Mouse (Mus musculus): ENCODE data around the gene Myo1f. TPM values are rescaled to one million over a fixed set of nuclear protein-coding genes. Genes with fewer than 3 reads are reported as not detected.

Gene Myo1f
- polyA plus RNA-seq, 1 experiment from 2014 or later: 1.3 TPM

DNA sequence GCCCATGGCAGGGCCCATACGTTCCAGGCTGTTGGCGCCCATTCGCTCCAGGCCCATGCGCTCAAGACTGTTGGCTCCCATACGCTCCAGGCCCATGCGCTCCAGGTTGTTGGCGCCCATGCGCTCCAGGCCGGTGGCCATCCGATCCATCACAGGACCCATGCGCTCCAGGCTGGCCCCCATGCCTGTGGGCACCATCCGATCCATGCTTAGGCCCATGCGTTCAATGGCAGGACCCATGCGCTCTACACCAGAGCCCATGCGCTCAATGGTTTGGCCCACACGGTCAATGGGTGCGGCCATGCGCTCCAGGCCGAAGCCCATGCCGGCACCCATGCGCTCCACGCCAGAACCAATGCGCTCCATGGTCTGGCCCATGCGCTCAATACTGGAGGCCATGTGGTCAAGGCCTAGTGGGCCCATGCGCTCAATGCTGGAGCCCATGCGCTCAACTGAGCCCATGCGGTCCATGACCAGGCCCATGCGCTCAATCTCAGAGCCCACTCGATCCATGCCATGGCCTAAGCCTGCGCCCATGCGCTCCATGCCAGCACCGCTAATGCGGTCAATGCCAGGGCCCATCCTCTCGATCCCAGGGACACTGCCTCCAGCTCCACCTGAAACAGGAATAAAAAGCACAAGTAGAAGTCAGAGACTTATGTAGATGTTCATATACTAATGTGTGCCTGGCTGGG is 94.4 kb downstream of the Myo1f start:
- Histone ChIP-seq H3K4me3 (ENCODE audit: low read depth, low read length) (no peak overlapping the region), H3K9ac (ENCODE audit: low read length) (no peak overlapping the region), H3K4me1 (ENCODE audit: control insufficient read depth, insufficient read depth, low read length) (no peaks in the 10 kb centered on the region), H3K36me3 (ENCODE audit: control insufficient read depth, insufficient read depth, low read length) (peaks cover 95% of the 10 kb centered on the region), H3K27ac (ENCODE audit: low read depth, low read length) (no peak overlapping the region), H3K4me2 (ENCODE audit: low read length) (no peak overlapping the region), H3K27me3 (replicated peaks; ENCODE audit: control insufficient read depth, insufficient read depth, low read length) (no peaks in the 10 kb centered on the region), H3K9me3 (replicated peaks; ENCODE audit: control insufficient read depth, low read length) (no peaks in the 10 kb centered on the region)
- 98% methylated on average over 34 of the region's 34 CpGs for WGBS
- ATAC-seq: no peak
- no peak for DNase-seq (ENCODE audit: low spot score)

Other genes starting within 250 kb of the Myo1f start
- 33.4 and 38.3 TPM in 2 replicates for gene Zfp81, start 196.8 kb upstream of the Myo1f start, polyA plus RNA-seq (2014; fragmentation: Nextera tagmentation; extraction: Ambion mirVana)
- 21.1 and 23.3 TPM in 2 replicates for gene Zfp101, start 161.1 kb upstream of the Myo1f start, polyA plus RNA-seq (2014; fragmentation: Nextera tagmentation; extraction: Ambion mirVana)
- gene Actl9, start 122.8 kb upstream of the Myo1f start, polyA plus RNA-seq (2014; fragmentation: Nextera tagmentation; extraction: Ambion mirVana): not detected in 2 replicates
- gene Adamts10, start 31.5 kb upstream of the Myo1f start, polyA plus RNA-seq (2014; fragmentation: Nextera tagmentation; extraction: Ambion mirVana): 20.6 and 28.0 TPM in 2 replicates
- 93.0 and 97.9 TPM in 2 replicates for gene Zfp414, start 73.4 kb downstream of the Myo1f start, polyA plus RNA-seq (2014; fragmentation: Nextera tagmentation; extraction: Ambion mirVana)
- gene Pram1, start 82.3 kb downstream of the Myo1f start, polyA plus RNA-seq (2014; fragmentation: Nextera tagmentation; extraction: Ambion mirVana): 0.21 and 0.36 TPM in 2 replicates
- 242 and 246 TPM in 2 replicates for gene Hnrnpm, start 131.2 kb downstream of the Myo1f start, polyA plus RNA-seq (2014; fragmentation: Nextera tagmentation; extraction: Ambion mirVana)
- 63.9 TPM in 2 replicates for gene March2, start 163.0 kb downstream of the Myo1f start, polyA plus RNA-seq (2014; fragmentation: Nextera tagmentation; extraction: Ambion mirVana)
- gene Rab11b, start 204.8 kb downstream of the Myo1f start, polyA plus RNA-seq (2014; fragmentation: Nextera tagmentation; extraction: Ambion mirVana): 340 and 341 TPM in 2 replicates
- 15.2 and 15.8 TPM in 2 replicates for gene Angptl4, start 226.1 kb downstream of the Myo1f start, polyA plus RNA-seq (2014; fragmentation: Nextera tagmentation; extraction: Ambion mirVana)